Mouse (Mus musculus): ENCODE data around the gene Trappc6b. TPM values are rescaled to one million over a fixed set of nuclear protein-coding genes. Genes with fewer than 3 reads are reported as not detected.

Gene Trappc6b
- polyA plus RNA-seq, 1 experiment: not detected

GRCm38 (mm10) chr12:59039971-59040844, 21.1 kb downstream of the Trappc6b start:
- WGBS: 15% methylated on average over 23 of the region's 23 CpGs
- no peak overlapping the region for H3K27ac ChIP-seq (ENCODE audit: insufficient read depth, low read depth, low read length)
- 0 out of 2 replicates have a peak, but pooled peaks cover 3% of the 10 kb centered on the region for H3K4me1 ChIP-seq (ENCODE audit: control insufficient read depth, insufficient read depth, low read length)
- TF ChIP-seq CTCF (IDR thresholded peaks at IDR 0.05; ENCODE audit: insufficient read depth, low read depth, low read length) (no peak), POLR2A (IDR thresholded peaks at IDR 0.05; ENCODE audit: insufficient read depth, low read depth, low read length) (no peak)
- H3K4me3 ChIP-seq (ENCODE audit: insufficient read depth, low read depth, low read length): no peak overlapping the region

- WGBS: 70% methylated on average over 10 of the region's 10 CpGs
- H3K27ac ChIP-seq (ENCODE audit: insufficient read depth, low read depth, low read length): no peak overlapping the region
- TF ChIP-seq CTCF (IDR thresholded peaks at IDR 0.05; ENCODE audit: insufficient read depth, low read depth, low read length) (no peak), POLR2A (IDR thresholded peaks at IDR 0.05; ENCODE audit: insufficient read depth, low read depth, low read length) (no peak)
Measured at GRCm38 (mm10) chr12:59039162-59039970, 21.9 kb downstream of the Trappc6b start.

GRCm38 (mm10) chr12:59032101-59032500, 29.2 kb downstream of the Trappc6b start:
- Histone ChIP-seq H3K27ac (ENCODE audit: insufficient read depth, low read depth, low read length) (no peak overlapping the region), H3K4me1 (ENCODE audit: control insufficient read depth, insufficient read depth, low read length) (no peaks in the 10 kb centered on the region), H3K4me3 (ENCODE audit: insufficient read depth, low read depth, low read length) (no peak overlapping the region)
- WGBS: 73% methylated on average over 5 of the region's 5 CpGs
- no peak for TF ChIP-seq POLR2A (IDR thresholded peaks at IDR 0.05; ENCODE audit: insufficient read depth, low read depth, low read length)
- no peak for TF ChIP-seq CTCF (IDR thresholded peaks at IDR 0.05; ENCODE audit: insufficient read depth, low read depth, low read length)

More at GRCm38 (mm10) chr12:59039162-59039970, 21.9 kb downstream of the Trappc6b start:
- 0 out of 2 replicates have a peak, but pooled peaks cover 3% of the 10 kb centered on the region for H3K4me1 ChIP-seq (ENCODE audit: control insufficient read depth, insufficient read depth, low read length)
- no peak overlapping the region for H3K4me3 ChIP-seq (ENCODE audit: insufficient read depth, low read depth, low read length)

- H3K4me1 ChIP-seq (ENCODE audit: control insufficient read depth, insufficient read depth, low read length): no peaks in the 10 kb centered on the region
- WGBS: 87% methylated on average over 4 of the region's 4 CpGs
- no peak overlapping the region for H3K27ac ChIP-seq (ENCODE audit: insufficient read depth, low read depth, low read length)
- no peak overlapping the region for H3K4me3 ChIP-seq (ENCODE audit: insufficient read depth, low read depth, low read length)
- TF ChIP-seq POLR2A (IDR thresholded peaks at IDR 0.05; ENCODE audit: insufficient read depth, low read depth, low read length): no peak
- no peak for TF ChIP-seq CTCF (IDR thresholded peaks at IDR 0.05; ENCODE audit: insufficient read depth, low read depth, low read length)
Measured at GRCm38 (mm10) chr12:59021306-59021705, 40.0 kb downstream of the Trappc6b start.

GRCm38 (mm10) chr12:59019891-59020290, 41.4 kb downstream of the Trappc6b start:
- no peak for TF ChIP-seq CTCF (IDR thresholded peaks at IDR 0.05; ENCODE audit: insufficient read depth, low read depth, low read length)
- TF ChIP-seq POLR2A (IDR thresholded peaks at IDR 0.05; ENCODE audit: insufficient read depth, low read depth, low read length): no peak
- Histone ChIP-seq H3K4me1 (ENCODE audit: control insufficient read depth, insufficient read depth, low read length) (no peaks in the 10 kb centered on the region), H3K27ac (ENCODE audit: insufficient read depth, low read depth, low read length) (no peak overlapping the region), H3K4me3 (ENCODE audit: insufficient read depth, low read depth, low read length) (no peak overlapping the region)
- 90% methylated on average over 2 of the region's 2 CpGs for WGBS

- H3K27ac ChIP-seq (ENCODE audit: insufficient read depth, low read depth, low read length): no peak overlapping the region
- 88% methylated on average over 8 of the region's 8 CpGs for WGBS
- H3K4me3 ChIP-seq (ENCODE audit: insufficient read depth, low read depth, low read length): no peak overlapping the region
- TF ChIP-seq CTCF (IDR thresholded peaks at IDR 0.05; ENCODE audit: insufficient read depth, low read depth, low read length) (no peak), POLR2A (IDR thresholded peaks at IDR 0.05; ENCODE audit: insufficient read depth, low read depth, low read length) (no peak)
- no peaks in the 10 kb centered on the region for H3K4me1 ChIP-seq (ENCODE audit: control insufficient read depth, insufficient read depth, low read length)
Measured at GRCm38 (mm10) chr12:59017970-59018369, 43.3 kb downstream of the Trappc6b start.

- WGBS: under 1% methylated on average over 28 of the region's 28 CpGs
- 0 out of 2 replicates have a peak within 1 kb of the TSS, but pooled peaks have one; percentile 36 for H3K27ac ChIP-seq (ENCODE audit: insufficient read depth, low read depth, low read length)
- H3K4me1 ChIP-seq (ENCODE audit: control insufficient read depth, insufficient read depth, low read length): 0 out of 2 replicates have a peak, but pooled peaks cover 5% of the 10 kb centered on the region
- peak within 1 kb of the TSS; percentile 89 for H3K4me3 ChIP-seq (ENCODE audit: insufficient read depth, low read depth, low read length)
- TF ChIP-seq CTCF (IDR thresholded peaks at IDR 0.05; ENCODE audit: insufficient read depth, low read depth, low read length) (peak; percentile 7; the same call in 1 of the 2 replicates), POLR2A (IDR thresholded peaks at IDR 0.05; ENCODE audit: insufficient read depth, low read depth, low read length) (peak; percentile 87)
Measured at GRCm38 (mm10) chr12:59013234-59013633, 48.0 kb downstream of the Trappc6b start, which contains the start of gene Gemin2. Gemin2 (plus strand) TSS chr12:59013393.

- Histone ChIP-seq H3K4me3 (ENCODE audit: insufficient read depth, low read depth, low read length) (no peak overlapping the region), H3K4me1 (ENCODE audit: control insufficient read depth, insufficient read depth, low read length) (0 out of 2 replicates have a peak, but pooled peaks cover 5% of the 10 kb centered on the region), H3K27ac (ENCODE audit: insufficient read depth, low read depth, low read length) (no peak overlapping the region)
- 0% methylated on average over 7 of the region's 7 CpGs for WGBS
- no peak for TF ChIP-seq POLR2A (IDR thresholded peaks at IDR 0.05; ENCODE audit: insufficient read depth, low read depth, low read length)
- TF ChIP-seq CTCF (IDR thresholded peaks at IDR 0.05; ENCODE audit: insufficient read depth, low read depth, low read length): no peak
Measured at GRCm38 (mm10) chr12:59012710-59013091, 48.6 kb downstream of the Trappc6b start.
